Mouse (Mus musculus) lung, adult 2 months (tissue): ENCODE measurements around the gene Gm3776.
"Not testable (repeated sequence)": the region's sequence is repeated elsewhere in the genome, so short reads cannot be mapped to it uniquely, and the experiment has no call there.

Experiments used
- CTCF ChIP-seq: fragments of 200-500 bp; IDR thresholded peaks from 2 replicates; pipeline ENCODE4 v1.5.1; 2011; ENCODE audit warnings: mild to moderate bottlenecking, low read length, control low read depth; ENCODE audit not compliant: insufficient read depth
- POLR2A ChIP-seq: fragments of 200-500 bp; IDR thresholded peaks from 2 replicates; pipeline ENCODE4 v1.6.1; 2011; ENCODE audit warnings: low read depth, mild to moderate bottlenecking, control low read depth, low read length, borderline replicate concordance; ENCODE audit errors: extremely low read depth

DNA sequence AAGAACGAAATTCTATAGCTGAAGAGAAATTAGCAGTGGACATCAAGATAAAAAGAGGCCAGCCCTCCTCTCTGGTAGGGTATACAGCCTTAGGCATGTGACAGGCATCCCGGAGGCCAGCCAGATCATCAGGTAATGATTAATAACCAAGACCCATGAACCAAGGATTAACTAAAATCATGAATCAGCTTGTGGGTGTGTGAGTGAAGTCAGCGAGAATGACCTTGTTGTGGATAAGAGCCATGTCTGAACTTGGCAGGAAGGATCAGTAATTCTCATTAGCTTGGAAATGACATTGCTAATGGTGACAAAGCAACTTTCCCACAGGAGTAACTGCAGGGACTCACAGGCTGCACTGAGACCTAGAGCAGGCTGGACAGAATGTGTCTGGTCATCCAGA lies 27.3 kb upstream of the Gm3776 start:
- TF ChIP-seq POLR2A, CTCF: not testable (repeated sequence)
